Mouse (Mus musculus) C2C12 (cell line): ENCODE results near the gene Agap3. TPM values are rescaled to one million over a fixed set of nuclear protein-coding genes. Genes with fewer than 3 reads are reported as not detected.

Source experiments
- H3K27me3 ChIP-seq: one replicate; pipeline ENCODE4 v1.6.1; 2011; ENCODE audit not compliant: control insufficient read depth, insufficient read depth, insufficient read length
- H3K36me3 ChIP-seq: one replicate; pipeline ENCODE4 v1.6.1; 2011; ENCODE audit not compliant: control insufficient read depth, insufficient read depth
- H3K4me3 ChIP-seq: one replicate; pipeline ENCODE4 v1.5.1; 2011; ENCODE audit warnings: mild to moderate bottlenecking, control low read depth; ENCODE audit not compliant: poor library complexity, insufficient read depth, severe bottlenecking
- H3K79me2 ChIP-seq: one replicate; pipeline ENCODE4 v1.6.1; 2011; ENCODE audit not compliant: control insufficient read depth, insufficient read depth
- H3K79me3 ChIP-seq: one replicate; pipeline ENCODE4 v1.6.1; 2011; ENCODE audit warnings: low read depth, control low read depth
- H3ac ChIP-seq: one replicate; pipeline ENCODE3; 2011; ENCODE audit warnings: low read depth; ENCODE audit not compliant: control insufficient read depth, insufficient read length
- CEBPB ChIP-seq: IDR thresholded peaks from one replicate; pipeline ENCODE4 v1.6.1; 2011; ENCODE audit warnings: low read depth, mild to moderate bottlenecking, control low read depth, moderate library complexity
- CTCF ChIP-seq: IDR thresholded peaks from one replicate; pipeline ENCODE4 v1.5.1; 2011; ENCODE audit not compliant: control insufficient read depth, insufficient read depth, insufficient read length
- FOSL1 ChIP-seq: IDR thresholded peaks from one replicate; pipeline ENCODE4 v1.8.0; 2011; ENCODE audit warnings: mild to moderate bottlenecking, low read length; ENCODE audit not compliant: poor library complexity, insufficient read depth, severe bottlenecking
- MAX ChIP-seq: IDR thresholded peaks from one replicate; pipeline ENCODE4 v1.6.1; 2011; ENCODE audit warnings: mild to moderate bottlenecking, control low read depth
- MYOD1 ChIP-seq: IDR thresholded peaks from one replicate; pipeline ENCODE4 v1.6.1; 2011; ENCODE audit warnings: low read depth; ENCODE audit not compliant: control insufficient read depth, insufficient read length
- MYOG ChIP-seq: IDR thresholded peaks from one replicate; pipeline ENCODE4 v1.6.1; 2011; ENCODE audit not compliant: control insufficient read depth, insufficient read length; ENCODE audit errors: extremely low read depth
- USF1 ChIP-seq: IDR thresholded peaks from one replicate; pipeline ENCODE4 v1.6.1; 2011; ENCODE audit warnings: low read depth, mild to moderate bottlenecking, control low read depth, moderate library complexity
- polyA plus RNA-seq: library from polyadenylated mRNA; unstranded; fragments of >200 nt; fragmentation: generic; extraction: Trizol; gene quantifications from one replicate; pipeline ENCODE4 v1.2.1, GENCODE M21; 2012; ENCODE audit warnings: missing spikeins

Agap3 gene
- polyA plus RNA-seq, 1 experiment, result 119 TPM

GRCm38 (mm10) chr5:24423129-24424003 lies 28.6 kb upstream of the Agap3 start, which contains the start of the genes Cdk5 and Slc4a2:
Gene Cdk5 (minus strand): TSS chr5:24423530.
Gene Slc4a2 (plus strand): TSS chr5:24423837.
- H3K79me3 ChIP-seq, result peaks cover 15% of the 10 kb centered on the region
- peaks cover 19% of the 10 kb centered on the region for H3K36me3 ChIP-seq
- peak within 1 kb of the TSS; percentile 80 for H3K4me3 ChIP-seq
- H3K79me2 ChIP-seq, result peaks cover 37% of the 10 kb centered on the region
- no peaks in the 10 kb centered on the region for H3K27me3 ChIP-seq
- no peak for TF ChIP-seq MYOD1
- no peak for TF ChIP-seq MYOG
- peak; percentile 81 for TF ChIP-seq MAX
- no peak for TF ChIP-seq FOSL1
- no peak for TF ChIP-seq USF1
- TF ChIP-seq CTCF, result no peak
- peak within 1 kb of the TSS; percentile 76 for H3ac ChIP-seq

- H3K27me3 ChIP-seq, result no peaks in the 10 kb centered on the region
- H3K79me3 ChIP-seq, result peaks cover 15% of the 10 kb centered on the region
- peak overlapping the region; percentile 76 for H3ac ChIP-seq
- TF ChIP-seq MYOG (no peak), USF1 (no peak), FOSL1 (no peak), CTCF (no peak), MAX (no peak), MYOD1 (peak; percentile 49)
- H3K4me3 ChIP-seq, result peak overlapping the region; percentile 57
- H3K36me3 ChIP-seq, result peaks cover 14% of the 10 kb centered on the region
- H3K79me2 ChIP-seq, result peaks cover 37% of the 10 kb centered on the region
These were observed 27.8 kb upstream of the Agap3 start for GRCm38 (mm10) chr5:24424004-24424781.

- peaks cover 15% of the 10 kb centered on the region for H3K79me3 ChIP-seq
- TF ChIP-seq CTCF, result no peak
- TF ChIP-seq FOSL1, result no peak
- no peak for TF ChIP-seq MAX
- TF ChIP-seq USF1, result no peak
- no peak for TF ChIP-seq MYOG
- no peak for TF ChIP-seq MYOD1
- no peak for TF ChIP-seq CEBPB
- peak overlapping the region; percentile 92 for H3ac ChIP-seq
- peaks cover 21% of the 10 kb centered on the region for H3K36me3 ChIP-seq
- no peaks in the 10 kb centered on the region for H3K27me3 ChIP-seq
- peak overlapping the region; percentile 57 for H3K4me3 ChIP-seq
- peaks cover 37% of the 10 kb centered on the region for H3K79me2 ChIP-seq
These were observed 27.0 kb upstream of the Agap3 start for GRCm38 (mm10) chr5:24424861-24425411.

GRCm38 (mm10) chr5:24425421-24426036 lies 26.4 kb upstream of the Agap3 start:
- no peaks in the 10 kb centered on the region for H3K27me3 ChIP-seq
- H3ac ChIP-seq, result peak overlapping the region; percentile 92
- H3K79me2 ChIP-seq, result peaks cover 37% of the 10 kb centered on the region
- peak overlapping the region; percentile 57 for H3K4me3 ChIP-seq
- no peak for TF ChIP-seq USF1
- TF ChIP-seq FOSL1, result no peak
- no peak for TF ChIP-seq MYOD1
- no peak for TF ChIP-seq CEBPB
- no peak for TF ChIP-seq CTCF
- TF ChIP-seq MYOG, result no peak
- no peak for TF ChIP-seq MAX
- peaks cover 27% of the 10 kb centered on the region for H3K36me3 ChIP-seq
- H3K79me3 ChIP-seq, result peaks cover 15% of the 10 kb centered on the region

- peaks cover 37% of the 10 kb centered on the region for H3K79me2 ChIP-seq
- H3ac ChIP-seq, result peak overlapping the region; percentile 92
- H3K4me3 ChIP-seq, result peak overlapping the region; percentile 57
- H3K79me3 ChIP-seq, result peaks cover 15% of the 10 kb centered on the region
- H3K27me3 ChIP-seq, result no peaks in the 10 kb centered on the region
- no peak for TF ChIP-seq CEBPB
- no peak for TF ChIP-seq MYOG
- no peak for TF ChIP-seq MAX
- no peak for TF ChIP-seq USF1
- no peak for TF ChIP-seq MYOD1
- no peak for TF ChIP-seq FOSL1
- TF ChIP-seq CTCF, result no peak
- H3K36me3 ChIP-seq, result peaks cover 30% of the 10 kb centered on the region
These were observed 25.9 kb upstream of the Agap3 start for GRCm38 (mm10) chr5:24426037-24426432.
